Mouse (Mus musculus) MEL (cell line): ENCODE results near the gene Tex2. TPM values are rescaled to one million over a fixed set of nuclear protein-coding genes. Genes with fewer than 3 reads are reported as not detected.
A peak's percentile ranks its signal among the peaks of the same experiment; 100 is the strongest.

ENCODE experiments used
- DNase-seq: peaks from one replicate; pipeline ENCODE4 v3.0.0; 2011; ENCODE audit warnings: low read depth, low spot score
- H3K27ac ChIP-seq: 2 replicates; pipeline ENCODE4 v1.5.1; 2012; ENCODE audit warnings: low read depth, mild to moderate bottlenecking, control low read depth, low read length, moderate library complexity; ENCODE audit not compliant: control insufficient read depth
- H3K27me3 ChIP-seq, 2 experiments: fragments of 150-350 bp in 1 of 2; sonication (generic) in 1 of 2; 2 replicates each; pipeline ENCODE4 v1.6.1; 2012; ENCODE audit warnings: low read length in 2 of 2, mild to moderate bottlenecking in 2 of 2, improper control_type of control experiment in 1 of 2, moderate library complexity in 1 of 2; ENCODE audit not compliant: insufficient read depth in 2 of 2, control insufficient read depth in 1 of 2
- H3K36me3 ChIP-seq, 2 experiments: 2 replicates each; pipeline ENCODE4 v1.6.1; 2012 to 2014; ENCODE audit warnings: low read length in 2 of 2, improper control_type of control experiment in 1 of 2, inconsistent platforms in 1 of 2, mild to moderate bottlenecking in 1 of 2; ENCODE audit not compliant: insufficient read depth in 2 of 2, control insufficient read depth in 1 of 2
- H3K4me1 ChIP-seq, 2 experiments: fragments of 150-350 bp in 1 of 2; sonication (generic) in 1 of 2; 2 replicates each; pipeline ENCODE4 v1.6.1; 2012; ENCODE audit warnings: low read length in 2 of 2, improper control_type of control experiment in 1 of 2, mild to moderate bottlenecking in 1 of 2; ENCODE audit not compliant: insufficient read depth in 2 of 2, control insufficient read depth in 1 of 2
- H3K4me3 ChIP-seq, 2 experiments: fragments of 150-350 bp in 1 of 2; sonication (generic) in 1 of 2; 2 replicates each; pipeline ENCODE4 v1.5.1; 2012; ENCODE audit warnings: low read depth in 2 of 2, low read length in 2 of 2, mild to moderate bottlenecking in 2 of 2, moderate library complexity in 2 of 2, control low read depth in 1 of 2, improper control_type of control experiment in 1 of 2; ENCODE audit not compliant: control insufficient read depth in 1 of 2, insufficient read depth in 1 of 2
- H3K79me2 ChIP-seq: 2 replicates; pipeline ENCODE4 v1.6.1; 2012; ENCODE audit warnings: mild to moderate bottlenecking, low read length, moderate library complexity; ENCODE audit not compliant: control insufficient read depth, poor library complexity, insufficient read depth
- H3K9ac ChIP-seq: 2 replicates; pipeline ENCODE4 v1.6.1; 2012; ENCODE audit warnings: low read depth, mild to moderate bottlenecking, control low read depth, low read length, moderate library complexity; ENCODE audit not compliant: control insufficient read depth, poor library complexity, severe bottlenecking
- H3K9me3 ChIP-seq: fragments of 150-350 bp; sonication (generic); replicated peaks from 2 replicates; pipeline ENCODE4 v1.6.1; 2012; ENCODE audit warnings: mild to moderate bottlenecking, low read length, improper control_type of control experiment, moderate library complexity; ENCODE audit not compliant: insufficient read depth
- BHLHE40 ChIP-seq: IDR thresholded peaks from 2 replicates; pipeline ENCODE4 v1.6.1; 2012; ENCODE audit warnings: low read depth, mild to moderate bottlenecking, inconsistent platforms, low read length, improper control_type of control experiment, borderline replicate concordance
- CHD1 ChIP-seq: IDR thresholded peaks from 2 replicates; pipeline ENCODE4 v1.6.1; 2012; ENCODE audit warnings: low read depth, mild to moderate bottlenecking, inconsistent platforms, low read length, improper control_type of control experiment
- CHD2 ChIP-seq: IDR thresholded peaks from 2 replicates; pipeline ENCODE4 v1.6.1; 2011; ENCODE audit warnings: low read length, improper control_type of control experiment
- CTCF ChIP-seq, 3 experiments: IDR thresholded peaks in 2 of 3; conservative IDR thresholded peaks in 1 of 3; 2 replicates each; pipeline ENCODE4 v1.5.1; 2011 to 2012; ENCODE audit warnings: low read length in 3 of 3, low read depth in 2 of 3, mild to moderate bottlenecking in 2 of 3, improper control_type of control experiment in 1 of 3, inconsistent platforms in 1 of 3, mixed read lengths in 1 of 3, moderate library complexity in 1 of 3; ENCODE audit not compliant: control insufficient read depth in 1 of 3, insufficient read depth in 1 of 3, poor library complexity in 1 of 3, severe bottlenecking in 1 of 3
- E2F4 ChIP-seq: IDR thresholded peaks from 2 replicates; pipeline ENCODE4 v1.6.1; 2011; ENCODE audit warnings: low read depth, low read length, improper control_type of control experiment, borderline replicate concordance
- ELF1 ChIP-seq: IDR thresholded peaks from 2 replicates; pipeline ENCODE4 v1.6.1; 2014; ENCODE audit warnings: low read depth, mild to moderate bottlenecking, inconsistent platforms, low read length, improper control_type of control experiment, moderate library complexity
- EP300 ChIP-seq, 2 experiments: IDR thresholded peaks; 2 replicates each; pipeline ENCODE4 v1.6.1; 2011; ENCODE audit warnings: improper control_type of control experiment in 2 of 2, low read length in 2 of 2, low read depth in 1 of 2, mild to moderate bottlenecking in 1 of 2
- GATA1 ChIP-seq: IDR thresholded peaks from 2 replicates; pipeline ENCODE4 v1.6.1; 2011; ENCODE audit warnings: low read depth, low read length, improper control_type of control experiment
- JUND ChIP-seq: IDR thresholded peaks from 2 replicates; pipeline ENCODE4 v1.6.1; 2011; ENCODE audit warnings: low read depth, mild to moderate bottlenecking, improper control_type of control experiment, low read length
- MAX ChIP-seq: IDR thresholded peaks from 2 replicates; pipeline ENCODE4 v1.6.1; 2011; ENCODE audit warnings: low read length, improper control_type of control experiment
- MXI1 ChIP-seq: IDR thresholded peaks from 2 replicates; pipeline ENCODE4 v1.6.1; 2011; ENCODE audit warnings: mild to moderate bottlenecking, low read depth, low read length, improper control_type of control experiment
- MYC ChIP-seq: IDR thresholded peaks from 2 replicates; pipeline ENCODE4 v1.6.1; 2011; ENCODE audit warnings: low read depth, mild to moderate bottlenecking, low read length, improper control_type of control experiment, moderate library complexity
- NELFE ChIP-seq: IDR thresholded peaks from 2 replicates; pipeline ENCODE4 v1.6.1; 2011; ENCODE audit warnings: low read depth, low read length, improper control_type of control experiment
- POLR2AphosphoS5 ChIP-seq: IDR thresholded peaks from 2 replicates; pipeline ENCODE4 v1.6.1; 2012; ENCODE audit warnings: low read depth, borderline replicate concordance, mild to moderate bottlenecking, inconsistent platforms, low read length, moderate library complexity, mixed read lengths
- RAD21 ChIP-seq: IDR thresholded peaks from 2 replicates; pipeline ENCODE4 v1.6.1; 2011; ENCODE audit warnings: mild to moderate bottlenecking, low read depth, low read length, improper control_type of control experiment
- SIN3A ChIP-seq: IDR thresholded peaks from 2 replicates; pipeline ENCODE4 v1.6.1; 2012; ENCODE audit warnings: low read length, improper control_type of control experiment, inconsistent platforms
- SMC3 ChIP-seq: IDR thresholded peaks from 2 replicates; pipeline ENCODE4 v1.6.1; 2011; ENCODE audit warnings: low read depth, low read length, improper control_type of control experiment
- TAL1 ChIP-seq: IDR thresholded peaks from 2 replicates; pipeline ENCODE4 v1.6.1; 2012; ENCODE audit warnings: mild to moderate bottlenecking, inconsistent platforms, low read length, moderate library complexity, mixed read lengths
- TBP ChIP-seq: IDR thresholded peaks from 2 replicates; pipeline ENCODE4 v1.8.0; 2011; ENCODE audit warnings: low read depth, low read length, improper control_type of control experiment
- USF1 ChIP-seq: IDR thresholded peaks from 2 replicates; pipeline ENCODE4 v1.6.1; 2014; ENCODE audit warnings: low read depth, mild to moderate bottlenecking, inconsistent platforms, low read length, improper control_type of control experiment, moderate library complexity
- USF2 ChIP-seq, 2 experiments: IDR thresholded peaks; 2 replicates each; pipeline ENCODE4 v1.6.1; 2011 to 2012; ENCODE audit warnings: improper control_type of control experiment in 2 of 2, low read length in 2 of 2, borderline replicate concordance in 1 of 2, inconsistent platforms in 1 of 2, low read depth in 1 of 2, mild to moderate bottlenecking in 1 of 2; ENCODE audit not compliant: insufficient read depth in 1 of 2
- ZMIZ1 ChIP-seq: IDR thresholded peaks from 2 replicates; pipeline ENCODE4 v1.6.1; 2012; ENCODE audit warnings: low read depth, mild to moderate bottlenecking, inconsistent platforms, low read length, improper control_type of control experiment, moderate library complexity
- polyA plus RNA-seq, 2 experiments: library from polyadenylated mRNA; stranded (reverse) in 1 of 2; unstranded in 1 of 2; fragments of >175 nt in 1 of 2; fragments of >200 nt in 1 of 2; gene quantifications; 2 replicates each; pipeline versions ENCODE4 v1.2.1 to v1.2.4; 2012; ENCODE audit warnings: low replicate concordance in 2 of 2, low read depth in 1 of 2; ENCODE audit not compliant: insufficient read length in 2 of 2, insufficient read depth in 1 of 2, missing spikeins in 1 of 2
- total RNA-seq: library from RNA; depleted of rRNA; stranded (reverse); fragments of 300-350 nt; gene quantifications from 2 replicates; pipeline ENCODE4 v1.2.3, GENCODE M21; 2012

Tex2 gene
- total and polyA plus RNA-seq, 3 experiments: 13.7 to 24.8 TPM; not detected in 1

- TF ChIP-seq ZMIZ1 (no peak), TBP (0 out of 2 replicates have a peak, but pooled peaks have one; percentile 35), MXI1 (peak; percentile 62; the same call in 1 of the 2 replicates), BHLHE40 (peak; percentile 60; the same call in 1 of the 2 replicates), E2F4 (no peak), POLR2AphosphoS5 (no peak), CHD1 (no peak), USF2 (IDR thresholded peaks at IDR 0.05; ENCODE audit: borderline replicate concordance in 1 of 2, insufficient read depth in 1 of 2, low read depth in 1 of 2, low read length in 2 of 2) (no peak), TAL1 (peak; percentile 91), GATA1 (peak; percentile 95), MAX (peak; percentile 64; the same call in 1 of the 2 replicates), NELFE (no peak), CHD2 (no peak), JUND (no peak), MYC (0 out of 2 replicates have a peak, but pooled peaks have one; percentile 62), EP300 (IDR thresholded peaks at IDR 0.05; ENCODE audit: low read depth in 1 of 2, low read length in 2 of 2) (peak; percentile 93 to 98), RAD21 (no peak)
Measured at GRCm38 (mm10) chr11:106515079-106515745, 98.0 kb downstream of the Tex2 start (continued).

DNA sequence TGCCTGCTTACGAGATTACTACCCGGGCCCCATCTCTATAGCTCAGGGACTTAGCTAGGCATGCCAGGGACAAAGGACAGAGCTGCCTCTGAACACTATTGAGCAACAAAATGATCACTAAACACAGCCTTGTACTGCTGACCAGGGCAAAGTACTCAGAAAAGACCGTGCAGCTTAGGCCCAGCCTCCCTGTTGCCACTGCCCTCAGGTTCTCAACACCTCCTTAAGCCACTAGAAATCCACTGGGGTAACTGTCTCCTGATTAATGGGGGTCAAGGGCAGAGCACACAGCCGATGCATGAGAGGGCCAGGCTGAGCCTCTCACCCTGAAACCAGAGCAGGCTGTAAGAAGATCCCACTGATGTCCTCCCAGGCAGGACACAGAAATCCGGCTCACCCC lies 98.8 kb downstream of the Tex2 start:
- no peak overlapping the region for H3K4me3 ChIP-seq
- H3K27me3 ChIP-seq: no peaks in the 10 kb centered on the region
- no peaks in the 10 kb centered on the region for H3K79me2 ChIP-seq
- peaks cover 12 to 14% of the 10 kb centered on the region in 2 experiments for H3K4me1 ChIP-seq
- no peak overlapping the region for H3K9ac ChIP-seq
- H3K36me3 ChIP-seq: peaks cover 8 to 12% of the 10 kb centered on the region in 2 experiments
- no peak overlapping the region for H3K27ac ChIP-seq
- no peak for DNase-seq
- H3K9me3 ChIP-seq: no peaks in the 10 kb centered on the region
- TF ChIP-seq ELF1 (no peak), ZMIZ1 (no peak), SMC3 (no peak), CTCF (IDR thresholded peaks at IDR 0.05 in 2 of 3, conservative IDR thresholded peaks at IDR 0.05 in 1 of 3; ENCODE audit: control insufficient read depth in 1 of 3, insufficient read depth in 1 of 3, low read depth in 2 of 3, low read length in 3 of 3, poor library complexity in 1 of 3, severe bottlenecking in 1 of 3) (no peak), SIN3A (no peak), USF1 (no peak), BHLHE40 (no peak), MYC (no peak)
